Mouse (Mus musculus) v-Abl transformed pro-B cells (cell line): ENCODE measurements around the gene Zfp697.
"Not testable (repeated sequence)": the region's sequence is repeated elsewhere in the genome, so short reads cannot be mapped to it uniquely, and the experiment has no call there.

ENCODE experiments used
- in situ Hi-C, 2 experiments: fragments of 400-800 bp; cut with MboI; formaldehyde crosslinking; loops; one replicate each; pipeline ENCODE4 v1.15.1; 2025; ENCODE audit not compliant: unreplicated experiment in 2 of 2

Zfp697 gene

DNA sequence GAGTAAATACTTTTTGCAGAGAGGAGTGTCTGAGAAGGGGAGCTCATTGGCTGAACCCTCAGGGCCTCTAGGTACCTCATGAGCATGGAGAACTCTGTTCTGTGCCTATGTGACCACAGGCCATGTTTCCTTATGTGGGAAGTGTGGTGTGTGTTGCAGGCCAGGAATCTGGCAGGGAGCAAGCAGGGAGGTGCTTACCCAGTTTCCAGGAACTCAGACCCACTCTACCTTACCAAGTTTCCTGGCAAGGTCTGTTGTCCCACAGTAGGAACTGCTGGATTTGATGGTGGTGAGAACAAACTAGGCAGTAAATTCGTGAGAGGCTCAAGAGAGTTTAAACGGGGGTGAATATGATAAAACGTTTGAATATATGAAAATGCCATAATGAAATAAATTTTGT lies 16.2 kb upstream of the Zfp697 start:
- in situ Hi-C loops = no loop called here

DNA sequence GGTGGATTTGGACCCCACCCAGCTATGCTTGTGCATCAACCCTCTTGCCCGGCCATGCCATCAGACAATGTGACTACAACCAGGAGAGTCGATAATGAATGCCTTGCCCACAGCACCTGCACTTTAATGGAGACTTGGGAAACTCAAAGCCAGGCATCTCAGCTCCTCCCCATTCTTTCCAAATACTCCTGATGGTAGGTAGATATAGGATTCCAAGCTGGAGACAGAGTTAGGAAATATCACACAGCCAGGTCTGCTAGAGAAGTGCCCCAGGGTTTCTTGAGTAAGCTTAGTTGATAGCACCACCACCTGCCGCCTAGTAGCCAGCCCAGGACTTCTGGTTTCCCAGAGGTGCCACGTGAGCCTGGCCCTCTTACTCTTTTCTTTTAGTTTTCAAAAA lies 15.4 kb upstream of the Zfp697 start:
- in situ Hi-C loops = no loop called here

DNA sequence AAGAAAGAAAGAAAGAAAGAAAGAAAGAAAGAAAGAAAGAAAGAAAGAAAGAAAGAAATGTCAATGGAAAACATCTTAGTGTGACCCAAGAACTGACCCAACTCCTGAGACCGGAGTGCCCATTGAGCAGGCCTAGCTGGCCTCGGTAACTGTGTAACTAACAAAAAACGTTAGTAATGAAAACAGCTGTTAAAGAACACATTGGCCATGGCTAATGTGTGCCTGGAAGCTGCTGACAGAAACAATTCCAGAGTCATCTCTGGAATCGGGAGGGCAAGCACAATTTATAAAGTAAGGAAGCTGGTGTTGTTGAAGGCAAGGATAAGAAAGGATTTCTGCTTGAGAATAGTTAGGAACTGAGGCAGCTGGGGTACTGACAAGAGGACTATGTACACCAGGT lies 14.0 kb upstream of the Zfp697 start:
- in situ Hi-C loops = no loop called here

DNA sequence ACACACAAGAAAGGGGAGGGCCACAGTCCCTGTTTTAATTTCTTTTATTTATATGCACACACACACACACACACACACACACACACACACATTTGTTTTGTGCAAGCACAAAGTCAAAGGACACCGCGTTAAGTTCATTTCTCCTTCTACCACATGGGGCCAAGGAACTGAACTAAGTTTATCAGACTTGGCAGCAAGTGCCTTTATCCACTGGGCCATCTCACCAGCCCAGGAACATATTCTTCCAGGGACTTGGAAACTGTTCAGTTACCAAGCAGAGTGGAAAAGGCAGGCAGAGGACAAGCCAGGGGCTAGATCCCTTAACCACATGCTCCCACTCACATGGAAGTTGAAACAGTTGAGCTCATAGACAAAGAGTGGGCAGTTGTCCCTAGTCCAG lies 13.5 kb upstream of the Zfp697 start:
- in situ Hi-C loops = no loop called here

- in situ Hi-C loops = no loop called here
These were observed 8.1 kb upstream of the Zfp697 start for GRCm38 (mm10) chr3:98374062-98374719.

DNA sequence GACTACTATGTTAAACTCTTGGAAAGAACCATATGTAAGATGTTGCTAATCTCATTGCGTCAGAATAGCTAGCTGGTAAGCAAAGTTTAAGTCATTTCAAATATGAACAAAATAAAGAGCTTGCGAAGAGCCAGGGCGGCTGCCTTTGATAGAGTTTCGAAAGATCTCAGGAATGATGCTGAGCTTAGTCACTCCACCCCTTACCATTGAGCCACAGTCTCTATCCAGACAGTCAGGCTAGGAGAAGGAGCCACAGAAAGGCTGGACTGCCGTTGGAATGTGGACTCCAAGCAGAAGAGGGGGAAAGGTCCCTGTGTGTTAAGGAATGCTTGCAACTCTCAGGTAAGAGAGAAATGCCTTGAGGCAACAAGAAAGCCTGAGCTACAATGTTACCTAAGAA lies 7.3 kb upstream of the Zfp697 start:
- in situ Hi-C loops = no loop called here

GRCm38 (mm10) chr3:98378267-98378666 lies 4.0 kb upstream of the Zfp697 start:
- in situ Hi-C loops = no loop called here

DNA sequence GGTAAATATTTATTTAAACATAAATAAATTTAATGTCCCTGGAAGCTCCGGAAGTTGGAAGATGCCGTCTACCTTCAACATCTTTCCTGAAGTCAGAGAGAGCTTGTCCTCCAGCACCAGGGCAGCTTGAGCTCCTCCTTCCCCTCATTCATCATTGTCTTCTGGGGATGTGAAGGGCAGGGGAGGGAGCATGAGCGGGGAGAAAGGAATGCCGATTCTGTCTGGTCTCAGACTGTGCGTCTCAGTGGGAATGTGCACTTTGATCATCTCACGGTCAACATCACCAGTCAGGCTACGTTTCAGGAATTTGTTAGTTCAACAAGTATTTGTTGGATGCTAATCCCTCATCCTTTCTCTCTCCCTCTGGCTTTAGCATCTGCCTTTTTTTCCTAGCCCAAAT lies 3.0 kb upstream of the Zfp697 start:
- in situ Hi-C loops = no loop called here

DNA sequence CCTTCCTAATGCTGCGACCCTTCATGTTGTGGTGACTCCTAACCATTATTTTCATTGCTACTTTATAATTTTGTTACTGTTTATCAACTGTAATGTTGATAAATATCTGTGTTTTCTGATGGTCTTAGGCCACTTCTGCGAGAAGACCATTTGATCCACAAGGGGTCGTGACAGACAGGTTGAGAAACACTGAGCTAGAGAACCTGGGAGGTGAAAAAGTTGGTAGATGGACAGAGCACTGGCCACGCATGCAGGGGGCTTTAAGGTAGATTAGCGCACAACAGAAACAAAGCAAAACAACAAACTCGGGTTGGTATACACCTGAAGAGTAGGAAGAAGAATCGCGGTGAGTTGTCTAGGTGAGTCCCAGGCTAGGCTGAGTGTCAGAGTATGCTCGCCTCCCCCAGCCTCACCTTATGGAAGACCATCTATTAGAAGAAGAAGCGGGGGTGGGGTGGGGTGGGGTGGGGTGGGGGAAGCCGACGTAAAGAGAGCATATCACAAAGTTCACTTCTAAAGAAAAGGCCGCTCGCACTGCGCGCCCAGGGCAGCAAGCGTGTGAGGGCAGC lies 500 bp upstream of the Zfp697 start:
- in situ Hi-C loops = no loop called here

GRCm38 (mm10) chr3:98383024-98383790 lies 946 bp downstream of the Zfp697 start:
- in situ Hi-C loops = no loop called here

DNA sequence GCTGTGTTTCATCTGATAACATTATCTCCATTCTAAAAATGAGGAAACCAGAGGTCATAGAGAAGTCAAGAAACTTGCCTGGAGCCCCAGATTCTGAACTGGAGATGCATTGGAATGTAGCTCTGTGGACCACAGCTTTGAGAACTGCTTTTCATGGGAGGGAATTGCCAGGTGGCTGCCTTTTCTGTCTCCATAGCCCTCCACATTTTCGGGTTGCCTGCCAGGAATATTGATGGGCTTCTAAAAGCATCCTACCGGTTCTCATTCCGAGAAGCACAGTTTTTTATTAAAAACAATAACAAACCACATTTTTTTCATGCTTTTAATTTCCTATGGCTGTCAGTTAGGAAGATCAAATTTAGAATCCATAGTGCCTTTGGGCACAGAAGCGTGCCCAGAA lies 4.8 kb downstream of the Zfp697 start:
- in situ Hi-C loops = no loop called here

DNA sequence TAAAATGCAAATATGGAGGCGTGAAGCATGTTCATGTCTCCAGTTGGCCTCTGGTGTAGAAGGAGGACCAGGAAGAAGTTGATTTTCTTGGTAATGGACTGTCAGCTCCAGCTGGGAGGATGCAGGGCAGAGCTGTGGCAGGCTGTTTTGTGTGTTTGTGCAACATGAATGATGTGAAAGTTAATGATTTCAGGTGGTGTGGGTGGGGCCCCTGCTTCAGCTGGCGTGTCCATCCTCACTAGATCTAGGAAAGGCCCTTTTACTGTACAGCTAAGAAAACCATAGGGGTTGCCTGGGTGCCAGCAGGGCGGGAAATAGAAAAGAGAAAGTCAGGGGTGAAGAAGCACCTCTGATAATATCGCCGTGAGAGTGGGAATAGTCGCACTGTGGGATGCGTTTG lies 5.5 kb downstream of the Zfp697 start:
- in situ Hi-C loops = no loop called here

DNA sequence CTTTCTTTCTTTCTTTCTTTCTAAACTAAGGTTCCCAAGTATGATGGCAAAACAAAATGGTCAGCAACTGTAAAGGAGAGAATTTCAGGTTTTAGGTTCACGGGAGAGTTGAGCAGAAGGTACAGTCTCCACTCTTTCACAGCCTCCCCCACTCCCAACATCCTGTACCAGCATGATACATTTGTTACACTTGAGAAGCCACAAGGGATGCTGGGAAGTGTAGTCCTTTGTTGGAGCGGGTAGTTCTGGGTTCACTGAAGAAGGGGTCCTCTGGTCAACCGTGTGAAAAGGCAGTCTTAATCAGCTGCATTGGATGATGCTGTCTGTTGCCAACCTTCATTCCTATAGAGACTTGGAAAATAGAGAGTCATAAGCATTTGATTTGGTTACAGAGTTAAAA lies 7.0 kb downstream of the Zfp697 start:
- in situ Hi-C loops = no loop called here

DNA sequence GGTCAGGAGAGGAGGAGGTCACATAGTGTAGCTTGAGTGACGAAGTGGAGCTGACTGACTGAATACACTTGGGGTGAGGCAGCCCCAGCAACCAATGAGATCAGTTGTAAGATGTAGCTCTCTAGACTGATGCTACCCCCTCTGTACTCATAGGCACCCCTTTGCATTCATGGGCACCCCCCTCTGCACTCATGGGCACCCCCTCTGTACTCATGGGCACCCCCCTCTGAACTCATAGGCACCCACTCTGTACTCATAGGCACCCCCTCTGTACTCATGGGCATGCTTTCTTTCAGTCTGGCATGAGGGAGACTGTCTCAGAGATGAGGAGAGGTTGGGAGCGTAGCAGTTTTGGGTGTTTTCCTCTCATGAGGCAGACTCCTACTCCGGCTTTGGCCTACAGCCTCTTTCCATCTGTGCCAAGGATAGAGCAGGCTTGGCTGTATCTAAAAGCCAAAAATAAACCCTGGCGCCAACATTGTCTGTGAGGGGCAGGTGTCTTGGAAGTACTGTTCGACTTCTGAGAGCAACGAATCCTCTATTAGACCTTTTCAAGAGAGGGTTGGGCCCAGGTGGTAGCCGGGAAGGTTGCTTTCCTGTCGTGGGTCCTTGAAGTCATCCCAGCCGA lies 22.1 kb downstream of the Zfp697 start:
- in situ Hi-C loops = not testable (repeated sequence)

- in situ Hi-C loops = not testable (repeated sequence)
These were observed 23.6 kb downstream of the Zfp697 start for GRCm38 (mm10) chr3:98405877-98406276.

GRCm38 (mm10) chr3:98406569-98407144 lies 24.4 kb downstream of the Zfp697 start:
- in situ Hi-C loops = not testable (repeated sequence)

- in situ Hi-C loops = not testable (repeated sequence)
These were observed 25.1 kb downstream of the Zfp697 start for GRCm38 (mm10) chr3:98407261-98407780.

DNA sequence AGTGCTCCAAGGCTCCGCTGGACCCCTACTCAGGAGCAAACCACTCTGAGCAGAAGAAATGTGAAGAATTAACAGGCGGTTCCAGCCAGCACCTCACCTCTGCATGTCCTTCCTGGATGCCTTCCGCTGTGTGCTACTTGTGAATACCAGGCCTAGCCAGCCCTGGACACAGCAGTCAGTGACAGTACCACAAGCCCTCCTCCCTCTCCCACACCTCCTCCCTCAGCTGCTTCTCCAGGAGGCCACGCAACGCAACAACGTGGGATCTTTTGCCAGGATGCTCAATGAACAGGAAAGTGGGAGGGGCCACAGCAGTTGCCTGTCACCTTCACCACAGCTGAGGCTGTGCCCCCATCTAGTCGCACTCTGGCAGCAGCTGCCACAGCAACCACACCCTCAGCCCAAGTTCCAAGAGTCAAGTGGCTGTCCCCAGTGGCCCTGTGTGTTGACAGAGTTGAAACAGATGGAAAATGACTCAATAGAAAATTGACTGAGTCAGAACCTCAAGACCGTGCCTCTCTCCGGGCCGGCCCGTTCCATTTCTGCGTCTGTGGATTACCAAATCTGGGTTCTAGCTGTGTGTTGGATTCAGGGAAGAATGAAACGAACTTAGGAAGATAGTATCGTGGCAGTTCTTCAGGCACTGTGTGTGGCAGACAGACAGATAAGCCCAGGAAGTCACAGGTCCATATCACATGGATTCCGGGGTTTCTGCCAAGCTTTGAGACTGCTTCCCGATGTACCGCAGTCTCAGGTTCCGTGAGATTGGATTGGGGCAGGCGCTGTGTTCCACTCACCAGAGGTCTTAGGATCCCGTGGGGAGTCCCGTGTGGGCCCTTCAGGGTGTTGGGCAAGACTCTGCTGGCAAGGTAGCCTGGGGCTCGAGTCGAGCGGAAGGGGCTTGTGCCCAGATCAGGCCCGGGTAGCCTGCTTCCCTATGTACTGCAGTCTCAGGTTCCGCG lies 28.6 kb downstream of the Zfp697 start:
- in situ Hi-C loops = not testable (repeated sequence)

GRCm38 (mm10) chr3:98413733-98414132 lies 31.5 kb downstream of the Zfp697 start:
- in situ Hi-C loops = no loop called here

DNA sequence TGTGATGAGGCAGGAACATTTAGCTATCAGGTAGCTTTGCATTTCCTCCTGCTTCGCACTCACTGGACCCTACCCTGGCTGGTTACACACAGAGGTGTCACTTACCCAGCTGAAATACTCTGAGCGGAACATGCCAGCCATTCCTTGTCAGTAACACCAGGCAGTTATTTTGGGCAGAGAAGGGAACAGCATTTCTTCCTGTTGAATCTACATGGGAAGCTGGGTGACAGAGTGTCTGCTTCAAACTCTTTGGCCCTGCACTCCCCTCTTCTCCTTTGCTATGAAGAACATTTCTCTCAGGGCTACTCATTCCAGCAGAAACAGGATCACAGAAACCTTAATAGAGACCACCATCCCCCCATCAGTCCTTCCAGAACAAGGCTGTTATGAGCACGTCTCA lies 32.0 kb downstream of the Zfp697 start:
- in situ Hi-C loops = no loop called here
